Mouse (Mus musculus) limb, embryonic 13.5 days (tissue): ENCODE measurements around the gene Gm42421. TPM values are rescaled to one million over a fixed set of nuclear protein-coding genes. Genes with fewer than 3 reads are reported as not detected.

Experiments
- ATAC-seq: fragments of 200-750 bp; cut with Nextera tagmentation; 2 replicates; pipeline ENCODE4 v1.8.0; 2017; ENCODE audit warnings: low read depth, moderate number of reproducible peaks, moderate TSS enrichment; ENCODE audit not compliant: low FRiP score
- H3K27ac ChIP-seq: fragments of 300-500 bp; sonication (generic); 2 replicates; pipeline ENCODE4 v1.5.1; 2015; ENCODE audit warnings: inconsistent platforms, mild to moderate bottlenecking, moderate library complexity
- H3K27me3 ChIP-seq: fragments of 300-500 bp; sonication (generic); 2 replicates; pipeline ENCODE4 v1.6.1; 2015; ENCODE audit warnings: mild to moderate bottlenecking, inconsistent platforms
- H3K36me3 ChIP-seq: fragments of 300-500 bp; sonication (generic); 2 replicates; pipeline ENCODE4 v1.6.1; 2015; ENCODE audit warnings: inconsistent platforms, mild to moderate bottlenecking, moderate library complexity
- H3K4me1 ChIP-seq: fragments of 300-500 bp; sonication (generic); 2 replicates; pipeline ENCODE4 v1.6.1; 2015; ENCODE audit warnings: inconsistent platforms
- H3K4me2 ChIP-seq: fragments of 300-500 bp; sonication (generic); replicated peaks from 2 replicates; pipeline ENCODE4 v1.6.1; 2015; ENCODE audit warnings: inconsistent platforms, mild to moderate bottlenecking, moderate library complexity
- H3K4me3 ChIP-seq: fragments of 300-500 bp; sonication (generic); 2 replicates; pipeline ENCODE4 v1.5.1; 2015; ENCODE audit warnings: moderate library complexity, mild to moderate bottlenecking, inconsistent platforms
- H3K9ac ChIP-seq: fragments of 300-500 bp; sonication (generic); 2 replicates; pipeline ENCODE4 v1.6.1; 2015; ENCODE audit warnings: mild to moderate bottlenecking, inconsistent platforms
- H3K9me3 ChIP-seq: fragments of 300-500 bp; sonication (generic); 2 replicates; pipeline ENCODE4 v1.6.1; 2016; ENCODE audit warnings: inconsistent platforms
- WGBS: fragments of 180-500 bp; shearing (Covaris S2); methylation state at CpG from one replicate; pipeline ENCODE4 v1.1.7; 2015; 5-methylcytosine and 5-hydroxymethylcytosine counted together
- polyA plus RNA-seq: library from polyadenylated mRNA; unstranded; fragments of >200 nt; fragmentation: Nextera tagmentation; extraction: Ambion mirVana; gene quantifications from 2 replicates; pipeline ENCODE4 v1.2.1, GENCODE M21; 2015

Gene Gm42421
- polyA plus RNA-seq, 1 experiment from 2014 or later = 0.89 TPM

- Histone ChIP-seq H3K4me3 (no peak overlapping the region), H3K4me1 (no peaks in the 10 kb centered on the region), H3K27me3 (no peaks in the 10 kb centered on the region), H3K9ac (no peak overlapping the region), H3K4me2 (no peak overlapping the region), H3K27ac (no peak overlapping the region), H3K36me3 (peaks cover 70% of the 10 kb centered on the region), H3K9me3 (no peaks in the 10 kb centered on the region)
- WGBS = 63% methylated on average over 5 of the region's 5 CpGs
- no peak for ATAC-seq
These were observed 10.6 kb upstream of the Gm42421 start for GRCm38 (mm10) chr5:143917418-143917817.

DNA sequence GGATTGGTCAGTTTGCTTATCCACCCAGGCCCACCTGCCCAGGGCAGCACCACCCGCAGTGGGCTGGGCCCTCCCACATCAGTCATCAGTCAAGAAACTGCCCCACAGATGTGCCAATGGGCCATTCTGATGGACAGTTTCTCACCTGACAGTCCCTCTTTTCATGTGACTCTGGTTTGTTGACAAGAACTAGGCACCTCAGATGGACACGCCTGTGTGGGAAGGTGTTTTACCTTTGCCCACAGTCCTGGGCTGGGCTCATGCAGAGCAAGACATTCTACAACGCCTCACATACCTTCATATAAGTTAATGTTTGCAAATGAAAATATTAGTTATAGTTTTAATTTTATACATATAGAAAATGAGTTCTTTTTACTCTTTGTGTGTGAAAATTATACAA, 9.9 kb upstream of the Gm42421 start:
- Histone ChIP-seq H3K4me2 (no peak overlapping the region), H3K36me3 (peaks cover 74% of the 10 kb centered on the region), H3K9me3 (no peaks in the 10 kb centered on the region), H3K9ac (no peak overlapping the region), H3K27ac (no peak overlapping the region), H3K4me3 (no peak overlapping the region), H3K27me3 (no peaks in the 10 kb centered on the region), H3K4me1 (no peaks in the 10 kb centered on the region)
- no peak for ATAC-seq
- 93% methylated on average over 3 of the region's 3 CpGs for WGBS

GRCm38 (mm10) chr5:143924781-143925452, 3.1 kb upstream of the Gm42421 start:
- Histone ChIP-seq H3K9ac (no peak overlapping the region), H3K4me3 (no peak overlapping the region), H3K27me3 (no peaks in the 10 kb centered on the region), H3K4me2 (no peak overlapping the region), H3K36me3 (peaks cover 85% of the 10 kb centered on the region), H3K4me1 (no peaks in the 10 kb centered on the region), H3K9me3 (no peaks in the 10 kb centered on the region), H3K27ac (no peak overlapping the region)
- no peak for ATAC-seq
- WGBS = 87% methylated on average over 6 of the region's 6 CpGs

- Histone ChIP-seq H3K27me3 (no peaks in the 10 kb centered on the region), H3K9me3 (no peaks in the 10 kb centered on the region), H3K4me3 (no peak overlapping the region), H3K27ac (no peak overlapping the region), H3K36me3 (peaks cover 73% of the 10 kb centered on the region), H3K4me1 (no peaks in the 10 kb centered on the region), H3K9ac (no peak overlapping the region), H3K4me2 (no peak overlapping the region)
- no peak for ATAC-seq
- 86% methylated on average over 4 of the region's 4 CpGs for WGBS
These were observed 1.3 kb downstream of the Gm42421 start for GRCm38 (mm10) chr5:143929291-143929690.

GRCm38 (mm10) chr5:143930656-143931055, 2.7 kb downstream of the Gm42421 start:
- no peak overlapping the region for H3K4me2 ChIP-seq
- no peak for ATAC-seq

GRCm38 (mm10) chr5:143931863-143932580, 4.0 kb downstream of the Gm42421 start:
- no peak overlapping the region for H3K27ac ChIP-seq
- H3K27me3 ChIP-seq = no peaks in the 10 kb centered on the region
- no peaks in the 10 kb centered on the region for H3K9me3 ChIP-seq
- H3K4me2 ChIP-seq = no peak overlapping the region
- H3K36me3 ChIP-seq = peaks cover 46% of the 10 kb centered on the region
- no peaks in the 10 kb centered on the region for H3K4me1 ChIP-seq
- ATAC-seq = no peak
- 80% methylated on average over 6 of the region's 6 CpGs for WGBS
- no peak overlapping the region for H3K9ac ChIP-seq
- no peak overlapping the region for H3K4me3 ChIP-seq

More at GRCm38 (mm10) chr5:143930656-143931055, 2.7 kb downstream of the Gm42421 start:
- H3K4me1 ChIP-seq = no peaks in the 10 kb centered on the region
- H3K4me3 ChIP-seq = no peak overlapping the region
- no peaks in the 10 kb centered on the region for H3K9me3 ChIP-seq
- no peaks in the 10 kb centered on the region for H3K27me3 ChIP-seq
- H3K9ac ChIP-seq = no peak overlapping the region
- WGBS = 95% methylated on average over 12 of the region's 12 CpGs
- peaks cover 59% of the 10 kb centered on the region for H3K36me3 ChIP-seq
- H3K27ac ChIP-seq = no peak overlapping the region

GRCm38 (mm10) chr5:143932831-143933230, 4.9 kb downstream of the Gm42421 start, which contains the start of gene Rsph10b:
Gene Rsph10b, plus strand, starts transcription at chr5:143933035.
- no peak within 1 kb of the TSS for H3K9ac ChIP-seq
- H3K9me3 ChIP-seq = no peaks in the 10 kb centered on the region
- H3K4me2 ChIP-seq = no peak within 1 kb of the TSS
- H3K27ac ChIP-seq = no peak within 1 kb of the TSS
- H3K4me1 ChIP-seq = no peaks in the 10 kb centered on the region
- H3K36me3 ChIP-seq = peaks cover 41% of the 10 kb centered on the region
- H3K27me3 ChIP-seq = no peaks in the 10 kb centered on the region
- WGBS = 22% methylated on average over 8 of the region's 8 CpGs
- no peak within 1 kb of the TSS for H3K4me3 ChIP-seq
- ATAC-seq = no peak

GRCm38 (mm10) chr5:143933414-143933813, 5.4 kb downstream of the Gm42421 start:
- peaks cover 35% of the 10 kb centered on the region for H3K36me3 ChIP-seq

GRCm38 (mm10) chr5:143933875-143934274, 5.9 kb downstream of the Gm42421 start:
- Histone ChIP-seq H3K4me3 (no peak overlapping the region), H3K9me3 (no peaks in the 10 kb centered on the region), H3K27me3 (no peaks in the 10 kb centered on the region), H3K27ac (no peak overlapping the region), H3K4me2 (no peak overlapping the region), H3K4me1 (no peaks in the 10 kb centered on the region), H3K9ac (no peak overlapping the region), H3K36me3 (peaks cover 30% of the 10 kb centered on the region)
- 91% methylated on average over 1 of the region's 1 CpGs for WGBS
- no peak for ATAC-seq

More at GRCm38 (mm10) chr5:143933414-143933813, 5.4 kb downstream of the Gm42421 start:
- H3K4me1 ChIP-seq = no peaks in the 10 kb centered on the region
- ATAC-seq = no peak
- H3K27ac ChIP-seq = no peak overlapping the region
- no peak overlapping the region for H3K9ac ChIP-seq
- H3K9me3 ChIP-seq = no peaks in the 10 kb centered on the region
- no peaks in the 10 kb centered on the region for H3K27me3 ChIP-seq
- 91% methylated on average over 11 of the region's 11 CpGs for WGBS
- no peak overlapping the region for H3K4me3 ChIP-seq
- no peak overlapping the region for H3K4me2 ChIP-seq

- ATAC-seq = no peak
- Histone ChIP-seq H3K9ac (no peak overlapping the region), H3K4me1 (no peaks in the 10 kb centered on the region), H3K27ac (no peak overlapping the region), H3K9me3 (no peaks in the 10 kb centered on the region), H3K4me2 (no peak overlapping the region), H3K27me3 (no peaks in the 10 kb centered on the region), H3K4me3 (no peak overlapping the region), H3K36me3 (peaks cover 9% of the 10 kb centered on the region)
- WGBS = 85% methylated on average over 9 of the region's 9 CpGs
These were observed 8.2 kb downstream of the Gm42421 start for GRCm38 (mm10) chr5:143936156-143936555.

DNA sequence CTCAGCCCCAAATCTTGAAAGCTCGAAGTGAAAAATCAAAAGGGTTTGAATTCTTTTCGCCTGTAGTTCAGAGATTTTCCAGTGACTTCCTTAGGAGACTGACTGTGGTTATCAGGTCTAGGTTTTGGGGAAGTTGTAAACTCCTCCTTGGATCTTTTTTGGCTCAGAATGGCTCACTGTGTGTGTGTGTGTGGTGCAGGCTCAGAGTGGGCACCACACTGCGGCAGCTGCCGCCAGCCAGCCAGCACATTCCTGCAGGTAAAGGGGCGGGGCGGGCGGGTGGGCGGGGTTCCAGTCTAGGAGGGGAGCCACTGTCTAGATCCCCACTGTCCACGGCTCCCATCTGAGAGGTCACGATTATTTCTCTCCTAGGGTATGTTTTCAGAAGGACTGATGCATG, 13.6 kb downstream of the Gm42421 start:
- Histone ChIP-seq H3K4me3 (no peak overlapping the region), H3K4me2 (peak overlapping the region; percentile 19; the same call in 1 of the 2 replicates), H3K9ac (no peak overlapping the region), H3K27me3 (no peaks in the 10 kb centered on the region), H3K36me3 (no peaks in the 10 kb centered on the region), H3K27ac (no peak overlapping the region), H3K4me1 (no peaks in the 10 kb centered on the region), H3K9me3 (no peaks in the 10 kb centered on the region)
- no peak for ATAC-seq
- WGBS = 21% methylated on average over 10 of the region's 10 CpGs

- no peak overlapping the region for H3K4me2 ChIP-seq
- H3K27ac ChIP-seq = no peak overlapping the region
- no peaks in the 10 kb centered on the region for H3K36me3 ChIP-seq
- no peak overlapping the region for H3K9ac ChIP-seq
- no peaks in the 10 kb centered on the region for H3K4me1 ChIP-seq
- 85% methylated on average over 14 of the region's 14 CpGs for WGBS
- H3K27me3 ChIP-seq = no peaks in the 10 kb centered on the region
- no peak for ATAC-seq
- no peaks in the 10 kb centered on the region for H3K9me3 ChIP-seq
- no peak overlapping the region for H3K4me3 ChIP-seq
These were observed 15.5 kb downstream of the Gm42421 start for GRCm38 (mm10) chr5:143943231-143944125.
